Mouse (Mus musculus): ENCODE results near the gene Olfr125. TPM values are rescaled to one million over a fixed set of nuclear protein-coding genes. Genes with fewer than 3 reads are reported as not detected.

The Olfr125 gene
- polyA plus RNA-seq, 1 experiment from 2014 or later = not detected

GRCm38 (mm10) chr17:37873830-37874229, 41.1 kb downstream of the Olfr125 start:
- Histone ChIP-seq H3K4me2 (ENCODE audit: low read depth, low read length) (no peak overlapping the region), H3K36me3 (replicated peaks; ENCODE audit: insufficient read depth, low read length) (no peaks in the 10 kb centered on the region), H3K27ac (ENCODE audit: low read depth) (no peak overlapping the region), H3K9ac (replicated peaks) (no peak overlapping the region), H3K9me3 (ENCODE audit: low read length) (no peaks in the 10 kb centered on the region), H3K4me3 (ENCODE audit: low read depth, low read length) (no peak overlapping the region), H3K4me1 (ENCODE audit: insufficient read depth) (no peaks in the 10 kb centered on the region), H3K27me3 (ENCODE audit: insufficient read depth, low read length) (no peaks in the 10 kb centered on the region)
- TF ChIP-seq CTCF (IDR thresholded peaks at IDR 0.05; ENCODE audit: low read depth) (no peak), EP300 (IDR thresholded peaks at IDR 0.05; ENCODE audit: low read depth) (no peak)
- no peak for ATAC-seq
- 62% methylated on average over 3 of the region's 3 CpGs for WGBS (ENCODE audit: insufficient replicate concordance)
- DNase-seq = no peak

Other genes starting within 250 kb of the Olfr125 start
- gene Olfr114, start 240.2 kb upstream of the Olfr125 start, polyA plus RNA-seq (2015; fragmentation: Nextera tagmentation; extraction: Ambion mirVana) = not detected in 2 replicates
- not detected in 2 replicates for gene Olfr115, start 205.8 kb upstream of the Olfr125 start, polyA plus RNA-seq (2015; fragmentation: Nextera tagmentation; extraction: Ambion mirVana)
- not detected in 2 replicates for gene Olfr116, start 205.8 kb upstream of the Olfr125 start, polyA plus RNA-seq (2015; fragmentation: Nextera tagmentation; extraction: Ambion mirVana)
- not detected in 2 replicates for gene Olfr117, start 169.2 kb upstream of the Olfr125 start, polyA plus RNA-seq (2015; fragmentation: Nextera tagmentation; extraction: Ambion mirVana)
- gene Olfr118, start 166.0 kb upstream of the Olfr125 start, polyA plus RNA-seq (2015; fragmentation: Nextera tagmentation; extraction: Ambion mirVana) = not detected in 2 replicates
- gene Olfr119, start 136.4 kb upstream of the Olfr125 start, polyA plus RNA-seq (2015; fragmentation: Nextera tagmentation; extraction: Ambion mirVana) = not detected in 2 replicates
- not detected in 2 replicates for gene Olfr120, start 111.1 kb upstream of the Olfr125 start, polyA plus RNA-seq (2015; fragmentation: Nextera tagmentation; extraction: Ambion mirVana)
- gene Olfr121, start 84.1 kb upstream of the Olfr125 start, polyA plus RNA-seq (2015; fragmentation: Nextera tagmentation; extraction: Ambion mirVana) = not detected in 2 replicates
- not detected in 2 replicates for gene Olfr122, start 64.3 kb upstream of the Olfr125 start, polyA plus RNA-seq (2015; fragmentation: Nextera tagmentation; extraction: Ambion mirVana)
- gene Olfr123, start 39.4 kb upstream of the Olfr125 start, polyA plus RNA-seq (2015; fragmentation: Nextera tagmentation; extraction: Ambion mirVana) = not detected in 2 replicates
- gene Olfr124, start 33.1 kb upstream of the Olfr125 start, polyA plus RNA-seq (2015; fragmentation: Nextera tagmentation; extraction: Ambion mirVana) = not detected in 2 replicates
- gene Olfr126, start 14.5 kb downstream of the Olfr125 start, polyA plus RNA-seq (2015; fragmentation: Nextera tagmentation; extraction: Ambion mirVana) = not detected in 2 replicates
- not detected in 2 replicates for gene Olfr127, start 67.5 kb downstream of the Olfr125 start, polyA plus RNA-seq (2015; fragmentation: Nextera tagmentation; extraction: Ambion mirVana)
- gene Olfr128, start 87.6 kb downstream of the Olfr125 start, polyA plus RNA-seq (2015; fragmentation: Nextera tagmentation; extraction: Ambion mirVana) = not detected in 2 replicates
- gene Olfr761, start 120.1 kb downstream of the Olfr125 start, polyA plus RNA-seq (2015; fragmentation: Nextera tagmentation; extraction: Ambion mirVana) = not detected in 2 replicates
- not detected in 2 replicates for gene Olfr129, start 227.1 kb downstream of the Olfr125 start, polyA plus RNA-seq (2015; fragmentation: Nextera tagmentation; extraction: Ambion mirVana)
- gene Olfr130, start 231.0 kb downstream of the Olfr125 start, polyA plus RNA-seq (2015; fragmentation: Nextera tagmentation; extraction: Ambion mirVana) = not detected in 2 replicates